Mouse (Mus musculus) neural tube, embryonic 12.5 days (tissue): ENCODE data around the gene Zc3h14. TPM values are rescaled to one million over a fixed set of nuclear protein-coding genes. Genes with fewer than 3 reads are reported as not detected.

ENCODE experiments used
- ATAC-seq: fragments of 200-750 bp; cut with Nextera tagmentation; 2 replicates; pipeline ENCODE4 v1.8.0; 2017; ENCODE audit warnings: low read depth, mild to moderate bottlenecking, moderate TSS enrichment, moderate library complexity; ENCODE audit not compliant: low FRiP score
- H3K27ac ChIP-seq: fragments of 300-500 bp; sonication (generic); 2 replicates; pipeline ENCODE4 v1.5.1; 2016
- H3K27me3 ChIP-seq: fragments of 300-500 bp; sonication (generic); replicated peaks from 2 replicates; pipeline ENCODE4 v1.6.1; 2016; ENCODE audit warnings: mild to moderate bottlenecking
- H3K36me3 ChIP-seq: fragments of 300-500 bp; sonication (generic); 2 replicates; pipeline ENCODE4 v1.6.1; 2016; ENCODE audit warnings: mild to moderate bottlenecking
- H3K4me1 ChIP-seq: fragments of 300-500 bp; sonication (generic); 2 replicates; pipeline ENCODE4 v1.6.1; 2016
- H3K4me2 ChIP-seq: fragments of 300-500 bp; sonication (generic); replicated peaks from 2 replicates; pipeline ENCODE4 v1.6.1; 2016; ENCODE audit warnings: mild to moderate bottlenecking
- H3K4me3 ChIP-seq: fragments of 300-500 bp; sonication (generic); 2 replicates; pipeline ENCODE4 v1.5.1; 2016
- H3K9ac ChIP-seq: fragments of 300-500 bp; sonication (generic); 2 replicates; pipeline ENCODE4 v1.6.1; 2016; ENCODE audit warnings: mild to moderate bottlenecking
- H3K9me3 ChIP-seq: fragments of 300-500 bp; sonication (generic); 2 replicates; pipeline ENCODE4 v1.6.1; 2016; ENCODE audit warnings: mild to moderate bottlenecking
- WGBS: fragments of 180-500 bp; shearing (Covaris S2); methylation state at CpG from one replicate; pipeline ENCODE4 v1.1.7; 2016; 5-methylcytosine and 5-hydroxymethylcytosine counted together
- polyA plus RNA-seq: library from polyadenylated mRNA; unstranded; fragments of >200 nt; fragmentation: Nextera tagmentation; extraction: Ambion mirVana; gene quantifications from 2 replicates; pipeline ENCODE4 v1.2.1, GENCODE M21; 2016

Zc3h14 gene
- polyA plus RNA-seq, 1 experiment from 2014 or later = 146 TPM

DNA sequence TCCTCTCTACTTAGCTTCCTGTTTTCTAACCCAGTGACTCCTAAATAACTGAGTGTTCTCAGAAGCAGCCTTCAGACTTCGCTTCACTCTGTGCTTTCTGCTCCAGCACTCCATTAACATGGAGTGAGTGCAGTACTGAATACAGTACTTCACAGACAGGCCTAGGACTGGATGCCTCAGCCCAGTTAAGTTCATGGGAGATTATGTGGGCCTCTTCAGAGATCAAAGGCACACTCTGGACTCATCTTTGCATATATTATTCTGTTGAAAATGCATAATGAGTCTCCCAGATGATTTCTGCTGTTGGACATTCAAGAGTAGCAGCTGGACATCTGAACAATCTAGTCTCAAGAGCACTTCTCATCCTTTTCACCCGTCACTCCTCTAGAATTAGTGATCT is 74.0 kb downstream of the Zc3h14 start:
- Histone ChIP-seq H3K9me3 (no peaks in the 10 kb centered on the region), H3K4me3 (no peak overlapping the region), H3K36me3 (peaks cover 8% of the 10 kb centered on the region; the same call in 1 of the 2 replicates), H3K27ac (no peak overlapping the region), H3K27me3 (no peaks in the 10 kb centered on the region), H3K4me1 (no peaks in the 10 kb centered on the region), H3K4me2 (no peak overlapping the region), H3K9ac (no peak overlapping the region)
- ATAC-seq = no peak
- WGBS = 83% methylated on average over 2 of the region's 2 CpGs

DNA sequence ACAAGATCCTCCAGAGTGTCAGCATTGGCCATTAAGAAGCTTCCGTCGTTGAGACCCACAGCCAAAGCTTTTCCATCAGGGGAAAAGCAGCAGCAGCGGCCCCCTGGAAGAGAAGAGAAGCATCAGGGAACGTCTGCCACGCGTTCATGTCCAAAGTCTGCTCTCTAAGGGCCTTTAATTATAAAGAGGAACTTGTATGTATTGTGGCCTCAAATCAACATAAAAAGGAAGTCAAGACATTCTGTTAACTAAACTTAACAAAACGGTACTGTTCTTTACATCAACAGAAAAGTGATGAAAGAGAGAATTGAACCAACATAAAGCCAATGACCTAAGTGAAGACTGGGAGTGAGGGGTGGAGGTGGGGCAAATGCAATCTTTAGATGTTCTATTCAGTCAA is 84.4 kb downstream of the Zc3h14 start:
- H3K9ac ChIP-seq = no peak overlapping the region
- no peak overlapping the region for H3K4me3 ChIP-seq
- H3K27ac ChIP-seq = no peak overlapping the region
- H3K4me1 ChIP-seq = no peaks in the 10 kb centered on the region
- 94% methylated on average over 7 of the region's 7 CpGs for WGBS
- no peaks in the 10 kb centered on the region for H3K9me3 ChIP-seq
- ATAC-seq = no peak
- H3K4me2 ChIP-seq = no peak overlapping the region
- H3K36me3 ChIP-seq = peaks cover 9% of the 10 kb centered on the region
- H3K27me3 ChIP-seq = no peaks in the 10 kb centered on the region

DNA sequence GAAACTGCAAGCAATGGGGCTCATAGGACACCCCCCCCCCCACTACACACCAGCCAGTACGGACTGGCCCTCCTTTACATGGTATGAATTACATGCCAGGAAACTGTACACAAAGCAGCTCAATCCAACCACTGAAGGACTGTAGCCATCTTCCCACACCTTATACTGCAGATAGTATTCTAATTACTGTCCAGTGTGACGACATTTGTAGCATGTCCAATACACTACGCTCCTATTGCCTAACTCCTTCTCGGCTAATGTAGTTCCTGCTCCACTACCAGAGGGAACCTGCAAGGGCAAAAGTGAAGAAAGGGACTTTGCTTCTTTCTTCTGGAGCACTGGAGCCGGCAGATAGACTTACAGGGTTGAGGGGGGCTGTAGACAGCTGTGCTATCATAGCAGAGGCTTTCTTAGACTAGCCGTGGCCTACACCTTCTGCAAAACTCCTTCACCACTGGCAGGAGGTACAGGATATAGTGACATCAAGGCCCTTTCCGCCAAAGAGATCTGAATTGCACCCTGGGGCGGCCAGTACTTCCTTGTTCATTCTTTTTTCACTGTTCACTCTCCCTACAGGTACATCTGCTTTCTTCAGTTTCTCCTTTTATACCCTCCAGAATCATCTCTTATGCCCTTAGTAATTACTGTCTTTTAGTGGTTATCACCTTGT is 86.3 kb downstream of the Zc3h14 start:
- no peaks in the 10 kb centered on the region for H3K4me1 ChIP-seq
- H3K9ac ChIP-seq = no peak overlapping the region
- no peak for ATAC-seq
- no peak overlapping the region for H3K4me3 ChIP-seq
- H3K9me3 ChIP-seq = no peaks in the 10 kb centered on the region
- WGBS = 90% methylated on average over 8 of the region's 8 CpGs
- H3K4me2 ChIP-seq = no peak overlapping the region
- no peak overlapping the region for H3K27ac ChIP-seq
- no peaks in the 10 kb centered on the region for H3K27me3 ChIP-seq
- peaks cover 6% of the 10 kb centered on the region for H3K36me3 ChIP-seq

DNA sequence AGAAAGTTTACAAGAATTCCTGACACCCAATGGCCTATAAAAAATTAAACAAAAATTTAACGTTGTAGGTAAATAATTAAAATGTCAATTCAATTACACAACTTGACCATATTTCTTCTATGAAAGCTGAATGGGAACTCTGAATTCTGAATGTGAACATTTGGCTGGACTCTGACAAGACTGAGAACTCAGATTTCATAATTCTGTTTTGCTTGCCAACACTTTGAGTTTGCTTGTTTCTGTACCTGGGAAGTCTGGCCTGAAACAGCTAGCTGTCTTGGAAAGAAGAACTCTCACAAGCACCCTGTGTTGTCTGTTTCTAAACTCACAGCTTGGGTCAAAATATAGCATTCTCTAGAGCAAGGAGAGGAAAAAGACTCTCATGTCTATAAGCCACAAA is 87.1 kb downstream of the Zc3h14 start:
- Histone ChIP-seq H3K27ac (no peak overlapping the region), H3K27me3 (no peaks in the 10 kb centered on the region), H3K36me3 (peaks cover 6% of the 10 kb centered on the region), H3K4me3 (no peak overlapping the region), H3K4me1 (no peaks in the 10 kb centered on the region), H3K4me2 (no peak overlapping the region), H3K9ac (no peak overlapping the region), H3K9me3 (no peaks in the 10 kb centered on the region)
- ATAC-seq = no peak
- WGBS = 85% methylated on average over 1 of the region's 1 CpGs

DNA sequence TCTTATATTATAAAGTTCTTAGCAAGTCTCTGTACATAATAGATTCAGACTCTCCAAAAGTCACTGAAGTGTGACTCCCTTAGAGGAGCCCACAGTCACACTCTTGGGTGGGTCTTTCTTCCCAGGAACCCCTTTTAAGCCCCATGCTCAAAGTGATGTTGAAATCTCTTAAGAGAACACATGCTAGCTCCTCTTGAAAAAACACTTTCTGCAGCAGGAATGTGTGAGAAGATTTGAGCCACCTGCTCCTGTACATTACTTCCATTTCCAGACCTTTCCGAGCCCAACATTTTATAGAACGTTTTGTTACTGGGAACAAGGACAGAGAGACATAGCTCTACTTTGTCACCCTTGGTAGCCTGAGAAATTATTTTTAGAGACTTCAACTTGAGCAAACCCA is 88.1 kb downstream of the Zc3h14 start:
- Histone ChIP-seq H3K36me3 (peaks cover 6% of the 10 kb centered on the region), H3K27ac (no peak overlapping the region), H3K27me3 (no peaks in the 10 kb centered on the region), H3K4me2 (no peak overlapping the region), H3K9me3 (no peaks in the 10 kb centered on the region), H3K4me3 (no peak overlapping the region), H3K4me1 (no peaks in the 10 kb centered on the region), H3K9ac (no peak overlapping the region)
- 94% methylated on average over 2 of the region's 2 CpGs for WGBS
- no peak for ATAC-seq

DNA sequence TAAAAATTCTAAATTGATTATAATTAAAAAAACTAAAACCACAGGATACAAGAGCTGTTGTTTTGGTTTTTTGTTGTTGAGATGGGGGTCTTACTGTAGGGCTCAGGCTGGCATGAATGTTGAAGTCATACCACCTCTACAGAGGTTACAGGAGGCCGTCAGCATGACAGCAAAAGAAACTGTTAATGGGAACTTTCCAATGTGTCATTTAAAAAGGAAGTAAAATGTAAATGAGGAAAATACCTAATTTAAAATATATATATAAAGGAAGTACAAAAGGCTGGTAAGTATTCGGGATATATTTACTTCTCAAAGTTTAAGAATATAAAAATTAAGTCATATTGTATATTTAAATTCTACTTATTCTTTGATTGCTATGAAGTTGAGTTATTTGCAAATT is 88.7 kb downstream of the Zc3h14 start:
- no peak overlapping the region for H3K27ac ChIP-seq
- H3K9me3 ChIP-seq = no peaks in the 10 kb centered on the region
- H3K4me3 ChIP-seq = no peak overlapping the region
- no peak for ATAC-seq
- no peaks in the 10 kb centered on the region for H3K4me1 ChIP-seq
- peaks cover 6% of the 10 kb centered on the region for H3K36me3 ChIP-seq
- H3K27me3 ChIP-seq = no peaks in the 10 kb centered on the region
- 86% methylated on average over 2 of the region's 2 CpGs for WGBS
- no peak overlapping the region for H3K4me2 ChIP-seq
- H3K9ac ChIP-seq = no peak overlapping the region

Other genes with a start within 250 kb of the Zc3h14 start
- gene Kcnk10, start 168.7 kb upstream of the Zc3h14 start, polyA plus RNA-seq = 24.8 and 30.7 TPM in 2 replicates
- gene Spata7, start 118.8 kb upstream of the Zc3h14 start, polyA plus RNA-seq = 23.4 and 26.4 TPM in 2 replicates
- gene Ptpn21, start 9.6 kb upstream of the Zc3h14 start, polyA plus RNA-seq = 7.3 TPM in 2 replicates
- gene Eml5, start 154.5 kb downstream of the Zc3h14 start, polyA plus RNA-seq = 16.1 and 16.8 TPM in 2 replicates
- gene Ttc8, start 173.6 kb downstream of the Zc3h14 start, polyA plus RNA-seq = 34.3 and 36.1 TPM in 2 replicates